Mouse (Mus musculus) layer of hippocampus, adult 9-11 months (tissue): ENCODE data around the gene Fam19a5.

Source experiments
- DNase-seq: peaks from one replicate; pipeline ENCODE4 v3.0.0; 2022

The Fam19a5 gene

GRCm38 (mm10) chr15:87543599-87544338 lies at the start of gene Fam19a5:
Fam19a5 (plus strand) TSS chr15:87544299.
- DNase-seq, result peak; percentile 72

GRCm38 (mm10) chr15:87501737-87502136 lies 42.4 kb upstream of the Fam19a5 start:
- DNase-seq, result no peak

- no peak for DNase-seq
Observed at GRCm38 (mm10) chr15:87507349-87507748, 36.8 kb upstream of the Fam19a5 start.

- DNase-seq, result no peak
Observed at GRCm38 (mm10) chr15:87510886-87511285, 33.2 kb upstream of the Fam19a5 start.

GRCm38 (mm10) chr15:87518161-87518560 lies 25.9 kb upstream of the Fam19a5 start:
- no peak for DNase-seq

GRCm38 (mm10) chr15:87529271-87529670 lies 14.8 kb upstream of the Fam19a5 start:
- no peak for DNase-seq

GRCm38 (mm10) chr15:87541656-87542055 lies 2.4 kb upstream of the Fam19a5 start:
- no peak for DNase-seq

- DNase-seq, result no peak
Observed at GRCm38 (mm10) chr15:87544401-87545129, 466 bp downstream of the Fam19a5 start.

- no peak for DNase-seq
Observed at GRCm38 (mm10) chr15:87545130-87545642, 1.1 kb downstream of the Fam19a5 start.

GRCm38 (mm10) chr15:87545731-87546360 lies 1.7 kb downstream of the Fam19a5 start:
- no peak for DNase-seq

GRCm38 (mm10) chr15:87547022-87547421 lies 2.9 kb downstream of the Fam19a5 start:
- peak; percentile 86 for DNase-seq

GRCm38 (mm10) chr15:87549724-87550123 lies 5.6 kb downstream of the Fam19a5 start:
- DNase-seq, result peak; percentile 47

GRCm38 (mm10) chr15:87550756-87551155 lies 6.7 kb downstream of the Fam19a5 start:
- DNase-seq, result no peak

- no peak for DNase-seq
Observed at GRCm38 (mm10) chr15:87551556-87551955, 7.5 kb downstream of the Fam19a5 start.

- no peak for DNase-seq
Observed at GRCm38 (mm10) chr15:87555811-87556210, 11.7 kb downstream of the Fam19a5 start.

- no peak for DNase-seq
Observed at GRCm38 (mm10) chr15:87564331-87564730, 20.2 kb downstream of the Fam19a5 start.

GRCm38 (mm10) chr15:87566040-87566929 lies 22.2 kb downstream of the Fam19a5 start:
- peak; percentile 74 for DNase-seq

GRCm38 (mm10) chr15:87570182-87570581 lies 26.1 kb downstream of the Fam19a5 start:
- no peak for DNase-seq

- no peak for DNase-seq
Observed at GRCm38 (mm10) chr15:87579861-87580260, 35.8 kb downstream of the Fam19a5 start.

- DNase-seq, result peak; percentile 65
Observed at GRCm38 (mm10) chr15:87583921-87584621, 40.0 kb downstream of the Fam19a5 start.

GRCm38 (mm10) chr15:87590975-87591374 lies 46.9 kb downstream of the Fam19a5 start:
- no peak for DNase-seq

GRCm38 (mm10) chr15:87596731-87597130 lies 52.6 kb downstream of the Fam19a5 start:
- no peak for DNase-seq
